Mouse (Mus musculus): ENCODE measurements around the gene Ndufa11. TPM values are rescaled to one million over a fixed set of nuclear protein-coding genes. Genes with fewer than 3 reads are reported as not detected.

Ndufa11 gene
- 114 and 127 TPM in 2 replicates for polyA plus RNA-seq (2011; ENCODE audit: insufficient read length, low read depth, missing spikeins)

DNA sequence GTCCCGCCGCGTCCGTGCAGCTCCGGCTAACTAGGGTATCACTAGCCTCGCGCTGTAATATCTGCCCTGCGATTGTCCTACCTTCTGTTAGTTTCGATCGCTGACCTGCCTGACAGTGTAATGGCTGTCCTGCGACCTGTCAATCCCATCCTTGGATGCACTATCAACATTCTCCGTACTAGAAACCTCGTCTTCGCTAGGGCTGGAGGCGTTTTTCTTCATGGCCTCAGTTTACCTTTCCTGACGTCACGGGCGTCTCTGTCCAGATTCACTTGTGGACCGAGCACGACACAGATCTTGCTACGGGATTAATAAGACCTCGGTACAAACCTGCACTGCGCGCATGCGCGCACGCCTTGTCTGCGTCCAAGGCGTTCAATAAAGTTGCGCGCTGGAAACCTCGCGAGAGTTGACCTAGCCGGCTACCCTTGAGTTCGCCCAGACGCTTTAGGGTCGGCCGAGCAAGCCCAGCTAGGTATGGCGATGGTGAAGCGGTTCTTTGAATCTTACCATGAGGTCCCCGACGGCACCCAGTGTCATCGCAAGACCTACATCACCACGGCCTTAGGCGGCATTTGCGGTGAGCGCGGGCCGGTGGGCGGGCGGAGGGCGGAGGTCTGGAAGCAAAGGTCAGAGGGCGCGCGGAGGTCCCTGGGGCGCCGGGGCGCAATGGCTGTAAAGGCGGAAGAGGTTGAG is at the start of gene Ndufa11, which contains the start of gene Vmac:
TSS of gene Ndufa11 (plus strand) at position 405 of the 696 bp plus-strand sequence.
TSS of gene Vmac (minus strand) at position 660 of the 696 bp plus-strand sequence.
- TF ChIP-seq POLR2A (IDR thresholded peaks at IDR 0.05; ENCODE audit: low read depth, low read length) (peak; percentile 96), CTCF (IDR thresholded peaks at IDR 0.05; ENCODE audit: borderline replicate concordance, insufficient read depth, low read length) (no peak)
- H3K4me3 ChIP-seq (ENCODE audit: insufficient read depth, low read length), result peak within 1 kb of the TSS; percentile 62
- H3K4me1 ChIP-seq (ENCODE audit: control insufficient read depth, insufficient read depth, low read length), result no peaks in the 10 kb centered on the region; the same call in 1 of the 2 replicates
- H3K27ac ChIP-seq (ENCODE audit: insufficient read depth, low read length), result peak within 1 kb of the TSS; percentile 48; the same call in 1 of the 2 replicates

DNA sequence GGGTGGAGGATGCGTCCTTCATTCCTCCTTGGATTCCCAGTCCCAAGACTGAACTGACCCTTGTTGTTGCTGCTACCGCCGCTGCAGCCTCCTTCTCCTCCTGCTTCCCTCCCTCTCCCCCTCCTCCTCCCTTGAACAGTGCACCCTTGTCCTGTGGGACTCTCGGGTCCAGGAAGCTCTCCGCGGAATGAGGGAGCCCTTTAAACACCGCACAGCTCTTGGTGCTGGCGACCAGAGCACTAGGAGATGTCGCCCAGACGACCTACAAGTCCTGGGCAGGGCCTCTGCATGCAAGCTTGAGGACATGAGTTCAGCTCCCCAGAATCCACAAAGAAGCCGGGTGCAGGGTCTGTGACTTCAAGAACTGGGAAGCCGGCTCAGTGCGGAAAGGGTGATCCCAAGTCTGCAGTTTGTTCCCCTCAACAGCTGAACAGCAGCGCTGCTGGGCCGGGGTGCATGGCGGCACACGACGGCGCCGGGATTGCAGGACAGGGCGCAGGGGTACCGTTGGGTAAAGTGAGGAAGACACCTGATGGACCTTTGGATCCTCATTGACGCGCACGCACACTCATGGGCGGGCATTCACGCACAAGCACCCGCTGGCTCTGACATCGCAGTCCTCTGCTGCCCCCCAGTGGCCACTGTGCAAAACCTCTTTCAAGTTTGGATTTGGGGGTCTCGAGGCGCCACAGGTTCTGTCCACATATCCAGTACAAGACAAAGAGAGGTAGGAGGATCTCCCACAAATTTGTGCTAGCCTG is 49.0 kb upstream of the Ndufa11 start:
- Histone ChIP-seq H3K4me3 (ENCODE audit: insufficient read depth, low read length) (peak overlapping the region; percentile 25), H3K4me1 (ENCODE audit: control insufficient read depth, insufficient read depth, low read length) (no peaks in the 10 kb centered on the region), H3K27ac (ENCODE audit: insufficient read depth, low read length) (no peak overlapping the region)
- no peak for TF ChIP-seq POLR2A (IDR thresholded peaks at IDR 0.05; ENCODE audit: low read depth, low read length)
- TF ChIP-seq CTCF (IDR thresholded peaks at IDR 0.05; ENCODE audit: borderline replicate concordance, insufficient read depth, low read length), result peak; percentile 87

DNA sequence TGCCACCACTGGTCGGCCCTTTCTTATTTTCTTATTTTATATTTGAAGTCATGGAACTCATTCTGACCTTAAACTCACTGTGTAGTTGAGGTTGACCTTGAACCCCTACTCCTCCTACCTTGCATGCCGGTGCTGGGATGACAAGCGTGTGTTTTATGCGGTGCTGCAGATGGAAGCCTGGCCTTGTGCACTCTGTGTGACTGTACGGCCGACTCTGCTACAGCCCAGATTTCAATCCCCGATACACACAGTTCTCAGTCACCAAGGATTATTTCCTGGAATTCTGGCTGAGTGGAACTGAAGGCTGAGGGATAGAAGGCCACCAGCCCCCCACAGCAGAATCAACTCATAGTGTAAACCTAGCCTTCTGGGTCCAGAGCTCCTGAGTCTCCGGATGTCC is 47.8 kb upstream of the Ndufa11 start:
- TF ChIP-seq POLR2A (IDR thresholded peaks at IDR 0.05; ENCODE audit: low read depth, low read length) (no peak), CTCF (IDR thresholded peaks at IDR 0.05; ENCODE audit: borderline replicate concordance, insufficient read depth, low read length) (no peak)
- Histone ChIP-seq H3K4me3 (ENCODE audit: insufficient read depth, low read length) (no peak overlapping the region), H3K4me1 (ENCODE audit: control insufficient read depth, insufficient read depth, low read length) (0 out of 2 replicates have a peak, but pooled peaks cover 2% of the 10 kb centered on the region)

GRCm38 (mm10) chr17:56672941-56673646 is 44.5 kb upstream of the Ndufa11 start, which contains the start of gene Ranbp3:
Gene Ranbp3, plus strand, starts transcription at chr17:56673294.
- TF ChIP-seq CTCF (IDR thresholded peaks at IDR 0.05; ENCODE audit: borderline replicate concordance, insufficient read depth, low read length) (no peak), POLR2A (IDR thresholded peaks at IDR 0.05; ENCODE audit: low read depth, low read length) (peak; percentile 97)
- Histone ChIP-seq H3K27ac (ENCODE audit: insufficient read depth, low read length) (peak within 1 kb of the TSS; percentile 65), H3K4me1 (ENCODE audit: control insufficient read depth, insufficient read depth, low read length) (peaks cover 8% of the 10 kb centered on the region; the same call in 1 of the 2 replicates), H3K4me3 (ENCODE audit: insufficient read depth, low read length) (peak within 1 kb of the TSS; percentile 93)

More for the DNA sequence above, 47.8 kb upstream of the Ndufa11 start:
- no peak overlapping the region for H3K27ac ChIP-seq (ENCODE audit: insufficient read depth, low read length)

DNA sequence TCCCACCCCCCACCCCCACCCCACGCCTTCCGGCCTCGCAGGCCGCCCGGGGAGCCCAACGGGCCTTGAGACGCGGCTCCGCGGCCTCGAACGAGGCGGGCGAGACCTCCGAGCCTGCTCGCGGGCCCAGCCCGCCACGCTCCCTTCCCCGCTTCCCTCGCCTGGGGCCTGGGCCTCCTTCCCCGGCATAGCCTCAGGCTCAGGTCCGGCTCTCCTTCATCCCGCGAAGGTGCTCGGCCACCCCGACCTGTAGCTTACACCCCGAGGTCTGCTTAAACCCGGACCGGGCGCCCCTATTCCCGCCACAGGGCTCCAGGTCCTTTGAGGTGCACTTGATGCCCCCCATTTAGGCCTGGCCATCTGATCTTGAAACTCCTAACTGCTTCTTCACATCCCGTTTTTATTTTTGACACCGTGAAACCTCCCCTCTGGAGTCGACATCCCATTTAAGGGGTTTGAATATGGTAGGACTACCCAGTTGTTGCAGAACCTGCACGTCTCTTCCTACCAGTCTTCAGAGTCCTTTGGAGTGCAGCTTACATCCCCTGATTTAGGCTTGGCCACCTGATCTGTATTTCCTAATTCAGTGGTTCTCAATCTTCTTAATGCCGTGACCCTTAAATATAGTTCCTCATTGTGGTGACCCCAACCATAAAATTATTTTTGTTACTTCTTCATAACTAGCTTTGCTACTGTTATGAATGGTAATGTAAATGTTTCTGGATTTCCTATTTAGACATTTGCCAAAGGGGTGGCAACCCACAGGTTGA is 43.7 kb upstream of the Ndufa11 start:
- no peak for TF ChIP-seq CTCF (IDR thresholded peaks at IDR 0.05; ENCODE audit: borderline replicate concordance, insufficient read depth, low read length)
- TF ChIP-seq POLR2A (IDR thresholded peaks at IDR 0.05; ENCODE audit: low read depth, low read length), result no peak
- peaks cover 8% of the 10 kb centered on the region; the same call in 1 of the 2 replicates for H3K4me1 ChIP-seq (ENCODE audit: control insufficient read depth, insufficient read depth, low read length)
- 0 out of 2 replicates have a peak overlapping the region, but pooled peaks have one; percentile 23 for H3K27ac ChIP-seq (ENCODE audit: insufficient read depth, low read length)
- peak overlapping the region; percentile 93 for H3K4me3 ChIP-seq (ENCODE audit: insufficient read depth, low read length)

- H3K4me3 ChIP-seq (ENCODE audit: insufficient read depth, low read length), result no peak overlapping the region
- TF ChIP-seq CTCF (IDR thresholded peaks at IDR 0.05; ENCODE audit: borderline replicate concordance, insufficient read depth, low read length), result no peak
- no peak for TF ChIP-seq POLR2A (IDR thresholded peaks at IDR 0.05; ENCODE audit: low read depth, low read length)
- H3K4me1 ChIP-seq (ENCODE audit: control insufficient read depth, insufficient read depth, low read length), result no peaks in the 10 kb centered on the region
- no peak overlapping the region for H3K27ac ChIP-seq (ENCODE audit: insufficient read depth, low read length)
Measured at GRCm38 (mm10) chr17:56681791-56682190, 35.8 kb upstream of the Ndufa11 start.

DNA sequence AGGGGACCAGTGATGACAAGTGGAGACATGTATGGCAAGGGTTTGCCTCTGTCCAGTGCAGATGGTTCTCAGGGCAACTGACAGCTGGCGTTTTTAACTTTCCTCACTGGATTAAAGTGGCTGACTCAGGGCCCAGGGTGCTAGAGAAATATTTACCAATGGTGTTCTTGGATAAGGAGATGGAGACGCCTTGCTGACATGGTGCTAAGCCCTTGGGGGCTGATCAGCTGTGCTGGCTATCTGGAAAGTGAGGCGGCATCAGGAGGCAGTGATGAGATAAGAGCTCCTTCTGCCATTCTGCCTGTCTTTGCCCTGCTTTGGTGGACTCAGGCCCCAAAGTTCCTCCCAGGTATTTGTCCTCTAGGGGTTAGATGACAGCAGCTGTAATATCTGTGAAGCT is 34.7 kb upstream of the Ndufa11 start:
- Histone ChIP-seq H3K27ac (ENCODE audit: insufficient read depth, low read length) (no peak overlapping the region), H3K4me1 (ENCODE audit: control insufficient read depth, insufficient read depth, low read length) (no peaks in the 10 kb centered on the region), H3K4me3 (ENCODE audit: insufficient read depth, low read length) (no peak overlapping the region)
- TF ChIP-seq POLR2A (IDR thresholded peaks at IDR 0.05; ENCODE audit: low read depth, low read length) (no peak), CTCF (IDR thresholded peaks at IDR 0.05; ENCODE audit: borderline replicate concordance, insufficient read depth, low read length) (no peak)

DNA sequence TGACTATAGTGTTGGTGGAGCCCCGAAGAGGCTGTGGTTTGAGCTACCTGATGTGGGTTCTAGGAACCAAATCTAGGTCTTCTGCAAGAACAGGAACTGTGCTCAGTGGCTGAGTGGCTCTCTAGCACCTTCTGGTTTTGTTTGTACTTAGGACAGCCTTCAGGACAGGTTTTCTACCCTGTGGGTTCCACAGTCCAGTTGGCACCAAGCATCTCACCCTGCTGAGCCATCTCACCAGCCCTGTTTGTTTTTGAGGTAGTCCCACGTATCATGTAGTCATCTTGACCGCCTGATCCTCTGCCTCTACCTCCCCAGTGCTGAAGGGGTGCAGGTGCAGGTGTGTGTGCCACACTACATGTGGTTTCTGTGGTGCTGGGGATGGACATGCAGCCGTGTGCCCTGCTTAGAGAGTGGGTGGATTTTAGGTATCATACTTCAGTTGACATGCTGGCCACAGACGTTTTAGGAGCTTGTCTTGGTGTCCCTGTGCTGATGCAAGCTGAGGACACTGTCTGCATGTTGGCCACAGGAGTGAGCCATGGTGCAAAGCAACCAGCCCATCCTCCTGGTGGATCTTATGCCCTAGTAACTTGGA is 33.9 kb upstream of the Ndufa11 start:
- Histone ChIP-seq H3K27ac (ENCODE audit: insufficient read depth, low read length) (no peak overlapping the region), H3K4me1 (ENCODE audit: control insufficient read depth, insufficient read depth, low read length) (no peaks in the 10 kb centered on the region), H3K4me3 (ENCODE audit: insufficient read depth, low read length) (no peak overlapping the region)
- TF ChIP-seq POLR2A (IDR thresholded peaks at IDR 0.05; ENCODE audit: low read depth, low read length) (no peak), CTCF (IDR thresholded peaks at IDR 0.05; ENCODE audit: borderline replicate concordance, insufficient read depth, low read length) (no peak)

All from embryonic fibroblast, embryonic 13.5 days (primary cell).